Mouse (Mus musculus) limb, embryonic 11.5 days (tissue): ENCODE measurements around the gene Mfrp. TPM values are rescaled to one million over a fixed set of nuclear protein-coding genes. Genes with fewer than 3 reads are reported as not detected.
A peak's percentile ranks its signal among the peaks of the same experiment; 100 is the strongest.
"Not testable (repeated sequence)": the region's sequence is repeated elsewhere in the genome, so short reads cannot be mapped to it uniquely, and the experiment has no call there.

Source experiments
- ATAC-seq: fragments of 200-750 bp; cut with Nextera tagmentation; 2 replicates; pipeline ENCODE4 v1.8.0; 2017; ENCODE audit warnings: low read depth; ENCODE audit not compliant: insufficient number of reproducible peaks, low FRiP score, low TSS enrichment
- DNase-seq: peaks from one replicate; pipeline ENCODE4 v3.0.0-alpha.2; 2015; ENCODE audit warnings: low spot score
- H3K27ac ChIP-seq: fragments of 300-500 bp; sonication (generic); replicated peaks from 2 replicates; pipeline ENCODE4 v1.5.1; 2014; ENCODE audit warnings: low read depth, mild to moderate bottlenecking, low read length
- H3K27me3 ChIP-seq: fragments of 300-500 bp; sonication (generic); 2 replicates; pipeline ENCODE4 v1.6.1; 2014; ENCODE audit warnings: mild to moderate bottlenecking, low read length, mixed read lengths; ENCODE audit not compliant: control insufficient read depth, insufficient read depth
- H3K36me3 ChIP-seq: fragments of 300-500 bp; sonication (generic); 2 replicates; pipeline ENCODE4 v1.6.1; 2014; ENCODE audit warnings: mild to moderate bottlenecking, low read length, moderate library complexity, mixed read lengths; ENCODE audit not compliant: control insufficient read depth, insufficient read depth
- H3K4me1 ChIP-seq: fragments of 300-500 bp; sonication (generic); 2 replicates; pipeline ENCODE4 v1.6.1; 2014; ENCODE audit warnings: low read length, mixed read lengths; ENCODE audit not compliant: control insufficient read depth, insufficient read depth
- H3K4me2 ChIP-seq: fragments of 300-500 bp; sonication (generic); 2 replicates; pipeline ENCODE4 v1.6.1; 2014; ENCODE audit warnings: low read depth, mild to moderate bottlenecking, moderate library complexity; ENCODE audit not compliant: severe bottlenecking
- H3K4me3 ChIP-seq: fragments of 300-500 bp; sonication (generic); 2 replicates; pipeline ENCODE4 v1.5.1; 2014; ENCODE audit warnings: low read depth, low read length
- H3K9ac ChIP-seq: fragments of 300-500 bp; sonication (generic); 2 replicates; pipeline ENCODE4 v1.6.1; 2014; ENCODE audit warnings: mild to moderate bottlenecking, low read length
- H3K9me3 ChIP-seq: fragments of 300-500 bp; sonication (generic); 2 replicates; pipeline ENCODE4 v1.6.1; 2016; ENCODE audit warnings: low read length; ENCODE audit not compliant: control insufficient read depth
- WGBS: fragments of 180-500 bp; shearing (Covaris S2); extraction: QIAGEN DNeasy Blood & Tissue Kit; methylation state at CpG from one replicate; pipeline ENCODE4 v1.1.7; 2014; 5-methylcytosine and 5-hydroxymethylcytosine counted together
- polyA plus RNA-seq: library from polyadenylated mRNA; unstranded; fragments of >200 nt; fragmentation: Nextera tagmentation; extraction: Ambion mirVana; gene quantifications from 2 replicates; pipeline ENCODE4 v1.2.1, GENCODE M21; 2014

The Mfrp gene
- polyA plus RNA-seq, 1 experiment from 2014 or later = 0.13 TPM

DNA sequence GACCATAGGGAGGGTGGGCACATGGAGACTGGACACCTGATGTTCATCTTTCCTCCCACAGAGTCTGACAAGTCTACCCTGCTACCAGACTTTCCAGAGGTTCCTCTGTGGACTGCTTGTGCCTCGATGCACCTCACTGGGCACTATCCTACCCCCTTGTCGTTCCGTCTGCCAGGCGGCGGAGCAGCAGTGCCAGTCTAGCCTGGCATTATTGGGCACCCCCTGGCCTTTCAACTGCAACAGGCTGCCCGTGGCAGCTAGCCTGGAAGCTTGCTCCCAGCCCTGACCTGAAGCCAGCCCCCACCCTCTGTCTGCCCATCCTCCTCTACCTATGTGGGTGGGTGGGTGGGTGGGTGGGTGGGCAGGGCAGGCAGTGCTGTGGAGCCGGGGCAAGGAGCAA is 4.7 kb downstream of the Mfrp start:
- peaks cover 40% of the 10 kb centered on the region for H3K4me1 ChIP-seq
- H3K36me3 ChIP-seq = peaks cover 10% of the 10 kb centered on the region; the same call in 1 of the 2 replicates
- DNase-seq = no peak
- H3K27me3 ChIP-seq = no peaks in the 10 kb centered on the region
- no peak overlapping the region for H3K27ac ChIP-seq
- no peak overlapping the region for H3K9ac ChIP-seq
- 87% methylated on average over 7 of the region's 7 CpGs for WGBS
- no peak overlapping the region for H3K4me3 ChIP-seq
- no peak overlapping the region for H3K4me2 ChIP-seq
- H3K9me3 ChIP-seq = no peaks in the 10 kb centered on the region
- no peak for ATAC-seq

DNA sequence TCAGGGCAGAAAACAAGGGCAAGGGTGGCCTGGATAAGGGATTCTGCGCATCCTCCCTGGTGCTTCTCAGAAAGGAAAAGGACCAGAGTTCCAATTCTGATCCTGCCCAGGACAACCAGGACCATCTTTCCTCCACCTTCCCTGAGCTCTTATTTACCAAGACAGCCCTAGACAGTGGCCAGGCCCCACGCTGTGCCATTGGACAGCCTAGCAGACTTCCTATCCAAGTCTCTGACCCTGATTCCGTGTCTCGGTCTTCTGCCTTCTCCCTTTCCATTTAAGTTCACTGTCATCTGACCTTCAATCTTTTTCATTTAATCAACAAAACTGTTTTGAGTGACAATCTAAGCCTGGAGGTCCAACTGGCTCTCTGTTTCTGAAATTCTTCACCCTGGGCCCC is 5.1 kb downstream of the Mfrp start:
- no peak for DNase-seq
- H3K27me3 ChIP-seq = no peaks in the 10 kb centered on the region
- no peak overlapping the region for H3K9ac ChIP-seq
- H3K4me2 ChIP-seq = no peak overlapping the region
- 81% methylated on average over 4 of the region's 4 CpGs for WGBS
- ATAC-seq = no peak
- H3K27ac ChIP-seq = no peak overlapping the region
- no peaks in the 10 kb centered on the region for H3K9me3 ChIP-seq
- H3K4me3 ChIP-seq = no peak overlapping the region
- H3K36me3 ChIP-seq = peaks cover 10% of the 10 kb centered on the region; the same call in 1 of the 2 replicates
- H3K4me1 ChIP-seq = peaks cover 37% of the 10 kb centered on the region

GRCm38 (mm10) chr9:44107110-44107509 is 5.6 kb downstream of the Mfrp start, which contains the start of gene C1qtnf5:
Gene C1qtnf5 (plus strand): TSS chr9:44107245.
- H3K36me3 ChIP-seq = peaks cover 10% of the 10 kb centered on the region; the same call in 1 of the 2 replicates
- no peak for ATAC-seq
- H3K4me3 ChIP-seq = no peak within 1 kb of the TSS

GRCm38 (mm10) chr9:44107557-44108179 is 6.1 kb downstream of the Mfrp start:
- Histone ChIP-seq H3K4me3 (no peak overlapping the region), H3K9me3 (no peaks in the 10 kb centered on the region), H3K9ac (no peak overlapping the region), H3K27ac (no peak overlapping the region), H3K4me2 (peak overlapping the region; percentile 18), H3K27me3 (no peaks in the 10 kb centered on the region), H3K4me1 (peaks cover 33% of the 10 kb centered on the region), H3K36me3 (peaks cover 10% of the 10 kb centered on the region; the same call in 1 of the 2 replicates)
- ATAC-seq (no peak), DNase-seq (peak; percentile 62)
- 42% methylated on average over 25 of the region's 25 CpGs for WGBS

More at GRCm38 (mm10) chr9:44107110-44107509, 5.6 kb downstream of the Mfrp start, which contains the start of gene C1qtnf5:
- H3K27ac ChIP-seq = no peak within 1 kb of the TSS
- no peak within 1 kb of the TSS for H3K9ac ChIP-seq
- DNase-seq = no peak
- 32% methylated on average over 8 of the region's 8 CpGs for whole genome bisulfite sequencing
- no peaks in the 10 kb centered on the region for H3K9me3 ChIP-seq
- peak within 1 kb of the TSS; percentile 18 for H3K4me2 ChIP-seq
- no peaks in the 10 kb centered on the region for H3K27me3 ChIP-seq
- peaks cover 33% of the 10 kb centered on the region for H3K4me1 ChIP-seq

DNA sequence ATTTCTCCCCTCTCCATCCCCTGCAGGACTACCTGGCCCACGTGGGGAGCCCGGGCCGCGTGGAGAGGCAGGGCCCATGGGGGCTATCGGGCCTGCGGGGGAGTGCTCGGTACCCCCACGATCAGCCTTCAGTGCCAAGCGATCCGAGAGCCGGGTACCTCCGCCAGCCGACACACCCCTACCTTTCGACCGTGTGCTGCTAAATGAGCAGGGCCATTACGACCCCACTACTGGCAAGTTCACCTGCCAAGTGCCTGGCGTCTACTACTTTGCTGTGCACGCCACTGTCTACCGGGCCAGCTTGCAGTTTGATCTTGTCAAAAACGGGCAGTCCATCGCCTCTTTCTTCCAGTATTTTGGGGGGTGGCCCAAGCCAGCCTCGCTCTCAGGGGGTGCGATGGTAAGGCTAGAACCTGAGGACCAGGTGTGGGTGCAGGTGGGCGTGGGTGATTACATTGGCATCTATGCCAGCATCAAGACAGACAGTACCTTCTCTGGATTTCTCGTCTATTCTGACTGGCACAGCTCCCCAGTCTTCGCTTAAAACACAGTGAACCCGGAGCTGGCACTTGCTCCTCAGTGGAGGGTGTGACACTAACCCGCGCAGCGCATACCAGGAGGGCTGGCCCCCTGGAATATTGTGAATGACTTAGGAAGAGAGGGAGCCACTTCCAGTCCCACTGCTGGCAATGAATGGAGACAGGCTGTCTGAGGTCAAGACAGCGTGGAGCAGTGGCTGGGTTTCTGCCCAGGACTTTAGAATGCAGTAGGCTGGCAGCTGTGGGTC is 6.9 kb downstream of the Mfrp start:
- H3K36me3 ChIP-seq = peaks cover 10% of the 10 kb centered on the region; the same call in 1 of the 2 replicates
- no peaks in the 10 kb centered on the region for H3K27me3 ChIP-seq
- 84% methylated on average over 31 of the region's 31 CpGs for WGBS
- peak overlapping the region; percentile 30; the same call in 1 of the 2 replicates for H3K9ac ChIP-seq
- ATAC-seq = no peak
- no peak for DNase-seq
- H3K9me3 ChIP-seq = no peaks in the 10 kb centered on the region
- H3K27ac ChIP-seq = no peak overlapping the region
- H3K4me3 ChIP-seq = no peak overlapping the region
- peak overlapping the region; percentile 15 for H3K4me2 ChIP-seq
- peaks cover 33% of the 10 kb centered on the region for H3K4me1 ChIP-seq

GRCm38 (mm10) chr9:44109360-44110095 is 8.0 kb downstream of the Mfrp start:
- DNase-seq = peak; percentile 86
- ATAC-seq = no peak
- 0 out of 2 replicates have a peak overlapping the region, but pooled peaks have one; percentile 30 for H3K27ac ChIP-seq
- H3K9me3 ChIP-seq = no peaks in the 10 kb centered on the region
- H3K4me3 ChIP-seq = peak overlapping the region; percentile 8; the same call in 1 of the 2 replicates
- H3K4me1 ChIP-seq = peaks cover 33% of the 10 kb centered on the region
- 19% methylated on average over 9 of the region's 9 CpGs for WGBS
- peaks cover 8% of the 10 kb centered on the region; the same call in 1 of the 2 replicates for H3K36me3 ChIP-seq
- H3K27me3 ChIP-seq = no peaks in the 10 kb centered on the region
- H3K9ac ChIP-seq = 0 out of 2 replicates have a peak overlapping the region, but pooled peaks have one; percentile 30
- peak overlapping the region; percentile 29; the same call in 1 of the 2 replicates for H3K4me2 ChIP-seq

GRCm38 (mm10) chr9:44111909-44112308 is 10.4 kb downstream of the Mfrp start:
- not testable (repeated sequence) for DNase-seq, H3K9ac ChIP-seq, H3K27me3 ChIP-seq, H3K36me3 ChIP-seq, H3K27ac ChIP-seq, ATAC-seq, H3K9me3 ChIP-seq
- Histone ChIP-seq H3K4me3 (peak overlapping the region; percentile 68; the same call in 1 of the 2 replicates), H3K4me1 (peaks cover 32% of the 10 kb centered on the region), H3K4me2 (peak overlapping the region; percentile 47)
- WGBS = 77% methylated on average over 10 of the region's 12 CpGs
